Mouse (Mus musculus) forebrain, embryonic 13.5 days (tissue): ENCODE measurements around the gene Lime1. TPM values are rescaled to one million over a fixed set of nuclear protein-coding genes. Genes with fewer than 3 reads are reported as not detected.

Experiments used
- ATAC-seq: fragments of 200-750 bp; cut with Nextera tagmentation; 2 replicates; pipeline ENCODE4 v1.8.0; 2017
- H3K27ac ChIP-seq: fragments of 300-500 bp; sonication (generic); 2 replicates; pipeline ENCODE4 v1.5.1; 2015; ENCODE audit warnings: inconsistent platforms, mild to moderate bottlenecking, moderate library complexity
- H3K27me3 ChIP-seq: fragments of 300-500 bp; sonication (generic); 2 replicates; pipeline ENCODE4 v1.6.1; 2015; ENCODE audit warnings: mild to moderate bottlenecking, inconsistent platforms
- H3K36me3 ChIP-seq: fragments of 300-500 bp; sonication (generic); 2 replicates; pipeline ENCODE4 v1.6.1; 2015; ENCODE audit warnings: mild to moderate bottlenecking, inconsistent platforms; ENCODE audit not compliant: poor library complexity, severe bottlenecking
- H3K4me1 ChIP-seq: fragments of 300-500 bp; sonication (generic); 2 replicates; pipeline ENCODE4 v1.6.1; 2015; ENCODE audit warnings: inconsistent platforms
- H3K4me2 ChIP-seq: fragments of 300-500 bp; sonication (generic); 2 replicates; pipeline ENCODE4 v1.6.1; 2015; ENCODE audit warnings: inconsistent platforms, mild to moderate bottlenecking, moderate library complexity
- H3K4me3 ChIP-seq: fragments of 300-500 bp; sonication (generic); 2 replicates; pipeline ENCODE4 v1.5.1; 2015; ENCODE audit warnings: mild to moderate bottlenecking, inconsistent platforms
- H3K9ac ChIP-seq: fragments of 300-500 bp; sonication (generic); 2 replicates; pipeline ENCODE4 v1.6.1; 2015; ENCODE audit warnings: mild to moderate bottlenecking, inconsistent platforms
- H3K9me3 ChIP-seq: fragments of 300-500 bp; sonication (generic); replicated peaks from 2 replicates; pipeline ENCODE4 v1.6.1; 2016; ENCODE audit warnings: inconsistent platforms
- WGBS: fragments of 180-500 bp; shearing (Covaris S2); methylation state at CpG from one replicate; pipeline ENCODE4 v1.1.7; 2015; 5-methylcytosine and 5-hydroxymethylcytosine counted together
- polyA plus RNA-seq: library from polyadenylated mRNA; unstranded; fragments of >200 nt; fragmentation: Nextera tagmentation; extraction: Ambion mirVana; gene quantifications from 2 replicates; pipeline ENCODE4 v1.2.1, GENCODE M21; 2015

Gene Lime1
- polyA plus RNA-seq, 1 experiment from 2014 or later: 33.1 TPM

GRCm38 (mm10) chr2:181377230-181377629 lies 2.6 kb upstream of the Lime1 start:
- WGBS: 98% methylated on average over 2 of the region's 2 CpGs
- Histone ChIP-seq H3K4me2 (no peak overlapping the region), H3K36me3 (peaks cover 45% of the 10 kb centered on the region), H3K27me3 (no peaks in the 10 kb centered on the region), H3K4me1 (no peaks in the 10 kb centered on the region), H3K27ac (no peak overlapping the region), H3K9me3 (no peaks in the 10 kb centered on the region), H3K9ac (no peak overlapping the region), H3K4me3 (no peak overlapping the region)
- no peak for ATAC-seq

DNA sequence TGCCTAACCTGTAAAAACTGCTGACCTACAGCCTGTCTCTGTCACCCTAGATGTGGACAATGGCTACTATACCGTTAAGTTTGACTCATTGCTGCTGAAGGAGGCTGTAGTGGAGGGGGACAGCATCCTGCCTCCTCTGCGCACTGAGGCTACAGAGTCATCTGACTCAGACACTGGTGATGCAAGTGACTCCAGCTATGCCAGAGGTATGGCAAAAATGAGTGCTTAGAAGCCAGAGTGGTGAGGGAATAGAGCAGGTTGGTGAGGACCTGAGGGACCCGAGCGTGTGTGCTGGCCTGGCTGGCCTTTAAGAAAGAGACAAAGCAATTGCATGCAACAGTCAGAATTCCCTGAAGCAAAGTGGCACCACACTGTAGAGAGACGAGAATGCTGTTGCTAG lies 1.2 kb upstream of the Lime1 start:
- no peaks in the 10 kb centered on the region for H3K9me3 ChIP-seq
- H3K4me2 ChIP-seq: no peak overlapping the region
- H3K4me3 ChIP-seq: no peak overlapping the region
- H3K9ac ChIP-seq: no peak overlapping the region
- ATAC-seq: no peak
- no peak overlapping the region for H3K27ac ChIP-seq
- H3K4me1 ChIP-seq: no peaks in the 10 kb centered on the region
- 97% methylated on average over 5 of the region's 5 CpGs for WGBS
- H3K36me3 ChIP-seq: peaks cover 57% of the 10 kb centered on the region
- H3K27me3 ChIP-seq: no peaks in the 10 kb centered on the region

DNA sequence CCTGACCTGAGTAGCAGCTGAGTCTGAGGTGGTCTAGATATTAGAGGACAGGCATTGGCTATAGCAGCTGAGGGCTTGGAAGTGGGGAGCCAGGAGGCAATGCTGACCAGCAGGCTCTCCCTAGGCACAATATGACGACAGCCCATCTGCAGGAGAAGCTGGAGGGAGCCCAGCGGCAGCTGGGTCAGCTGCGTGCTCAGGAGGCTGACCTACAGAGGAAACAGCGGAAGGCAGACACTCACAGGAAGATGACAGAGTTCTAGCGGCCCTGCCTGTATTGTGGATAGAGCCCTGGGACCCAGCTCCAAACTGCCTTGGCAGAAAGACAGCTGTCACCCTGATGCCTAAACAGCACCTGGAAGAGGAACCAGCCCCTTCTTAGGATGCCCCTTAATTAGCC lies 373 bp downstream of the Lime1 start:
- Histone ChIP-seq H3K4me1 (no peaks in the 10 kb centered on the region), H3K4me3 (no peak overlapping the region), H3K27me3 (no peaks in the 10 kb centered on the region), H3K36me3 (peaks cover 72% of the 10 kb centered on the region), H3K4me2 (no peak overlapping the region), H3K27ac (no peak overlapping the region), H3K9me3 (no peaks in the 10 kb centered on the region), H3K9ac (no peak overlapping the region)
- ATAC-seq: no peak
- 89% methylated on average over 5 of the region's 5 CpGs for WGBS

DNA sequence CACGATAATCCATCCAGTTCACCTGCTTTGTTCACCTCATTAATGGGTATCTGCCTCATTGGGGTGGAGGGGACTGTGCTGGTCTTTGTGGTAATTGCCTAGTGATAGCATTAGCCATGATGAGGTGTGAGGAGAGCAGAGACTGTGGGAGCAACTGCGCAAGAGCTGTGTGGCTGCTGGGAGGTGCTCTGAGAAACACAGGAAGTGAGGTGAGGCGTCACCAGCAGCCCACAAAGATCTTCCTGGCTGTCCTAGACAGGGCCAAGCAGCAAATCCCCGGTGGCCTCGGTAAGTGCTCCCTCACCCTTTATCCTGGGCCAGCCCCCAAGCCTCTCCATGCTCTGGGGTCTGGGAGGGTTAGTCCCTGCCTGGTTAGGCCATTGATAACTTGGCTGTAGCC lies 1.2 kb downstream of the Lime1 start:
- no peak for ATAC-seq
- no peaks in the 10 kb centered on the region for H3K27me3 ChIP-seq
- H3K4me1 ChIP-seq: no peaks in the 10 kb centered on the region
- no peaks in the 10 kb centered on the region for H3K9me3 ChIP-seq
- no peak overlapping the region for H3K9ac ChIP-seq
- no peak overlapping the region for H3K4me2 ChIP-seq
- no peak overlapping the region for H3K27ac ChIP-seq
- peaks cover 78% of the 10 kb centered on the region for H3K36me3 ChIP-seq
- 97% methylated on average over 5 of the region's 5 CpGs for WGBS
- no peak overlapping the region for H3K4me3 ChIP-seq

GRCm38 (mm10) chr2:181381631-181382306 lies 1.9 kb downstream of the Lime1 start:
- H3K9ac ChIP-seq: no peak overlapping the region
- H3K4me1 ChIP-seq: no peaks in the 10 kb centered on the region
- H3K36me3 ChIP-seq: peaks cover 84% of the 10 kb centered on the region
- no peak for ATAC-seq
- no peak overlapping the region for H3K4me2 ChIP-seq
- no peaks in the 10 kb centered on the region for H3K27me3 ChIP-seq
- H3K9me3 ChIP-seq: no peaks in the 10 kb centered on the region
- no peak overlapping the region for H3K27ac ChIP-seq
- no peak overlapping the region for H3K4me3 ChIP-seq
- WGBS: 88% methylated on average over 6 of the region's 6 CpGs

- no peaks in the 10 kb centered on the region for H3K27me3 ChIP-seq
- no peak overlapping the region for H3K27ac ChIP-seq
- H3K9me3 ChIP-seq: no peaks in the 10 kb centered on the region
- ATAC-seq: peak; percentile 41; the same call in 1 of the 2 replicates
- no peak overlapping the region for H3K9ac ChIP-seq
- WGBS: 87% methylated on average over 7 of the region's 7 CpGs
- no peak overlapping the region for H3K4me3 ChIP-seq
- H3K4me2 ChIP-seq: no peak overlapping the region
- no peaks in the 10 kb centered on the region for H3K4me1 ChIP-seq
- peaks cover 76% of the 10 kb centered on the region for H3K36me3 ChIP-seq
These were observed 4.6 kb downstream of the Lime1 start for GRCm38 (mm10) chr2:181384463-181384862.

- peaks cover 72% of the 10 kb centered on the region for H3K36me3 ChIP-seq
- no peak overlapping the region for H3K4me2 ChIP-seq
- no peak overlapping the region for H3K4me3 ChIP-seq
- 84% methylated on average over 4 of the region's 4 CpGs for WGBS
- no peak overlapping the region for H3K27ac ChIP-seq
- ATAC-seq: no peak
- no peaks in the 10 kb centered on the region for H3K27me3 ChIP-seq
- H3K4me1 ChIP-seq: no peaks in the 10 kb centered on the region
- no peaks in the 10 kb centered on the region for H3K9me3 ChIP-seq
- H3K9ac ChIP-seq: no peak overlapping the region
These were observed 5.1 kb downstream of the Lime1 start for GRCm38 (mm10) chr2:181384919-181385391.

DNA sequence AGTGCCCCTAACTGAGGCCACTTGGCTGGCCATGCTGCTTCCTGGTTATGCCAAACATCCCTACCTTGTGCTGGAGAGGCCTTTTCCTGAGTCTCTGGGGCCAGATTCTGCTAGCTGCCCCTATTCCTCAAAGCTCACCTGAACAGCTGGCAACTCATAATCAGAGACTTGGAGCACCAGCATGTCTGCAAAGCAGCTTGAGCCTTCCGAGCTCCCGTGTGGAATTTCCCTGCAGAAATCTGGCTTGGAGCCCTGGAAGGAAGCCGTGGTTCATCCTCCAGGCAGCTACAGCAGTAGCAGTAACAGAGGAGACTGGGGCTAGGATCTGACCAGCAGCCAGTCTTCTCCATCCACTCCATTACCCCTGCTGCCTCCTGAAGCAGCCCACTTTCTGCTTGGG lies 6.0 kb downstream of the Lime1 start:
- Histone ChIP-seq H3K9ac (no peak overlapping the region), H3K36me3 (peaks cover 72% of the 10 kb centered on the region), H3K27ac (no peak overlapping the region; the same call in 1 of the 2 replicates), H3K4me1 (no peaks in the 10 kb centered on the region), H3K4me2 (no peak overlapping the region), H3K9me3 (no peaks in the 10 kb centered on the region), H3K27me3 (no peaks in the 10 kb centered on the region), H3K4me3 (no peak overlapping the region)
- 94% methylated on average over 3 of the region's 3 CpGs for WGBS
- ATAC-seq: no peak

DNA sequence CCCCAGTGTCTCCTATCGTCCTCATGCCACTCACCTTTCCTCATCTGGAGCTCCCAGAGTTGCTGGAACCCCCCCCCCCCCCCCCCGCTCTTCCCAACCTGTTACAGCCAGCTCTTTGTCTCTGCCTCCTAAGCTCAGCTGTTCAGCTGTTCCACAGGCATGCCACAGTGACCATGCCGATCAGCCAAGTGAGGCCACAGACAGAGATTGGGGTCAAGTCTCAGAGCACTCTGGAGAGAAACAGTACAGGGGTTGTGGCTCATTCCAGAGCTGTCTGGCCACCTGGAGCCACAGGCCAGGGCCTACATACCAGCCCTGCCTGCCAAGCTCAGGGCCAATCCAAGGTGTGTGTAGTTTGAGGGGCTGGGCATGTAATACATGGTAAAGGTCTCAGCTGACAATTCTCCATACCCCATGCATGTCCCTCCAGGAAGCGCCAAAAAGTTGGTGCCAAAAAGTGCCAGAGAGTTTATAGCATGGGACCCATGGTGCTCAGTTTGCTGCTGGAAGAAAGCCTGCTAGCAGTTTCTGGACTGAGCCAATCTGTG lies 6.9 kb downstream of the Lime1 start:
- Histone ChIP-seq H3K4me2 (no peak overlapping the region), H3K27ac (no peak overlapping the region), H3K9me3 (no peaks in the 10 kb centered on the region), H3K9ac (no peak overlapping the region), H3K4me1 (no peaks in the 10 kb centered on the region), H3K27me3 (no peaks in the 10 kb centered on the region), H3K36me3 (peaks cover 72% of the 10 kb centered on the region), H3K4me3 (no peak overlapping the region)
- no peak for ATAC-seq
- 87% methylated on average over 2 of the region's 4 CpGs for WGBS

GRCm38 (mm10) chr2:181390136-181390870 lies 10.4 kb downstream of the Lime1 start:
- Histone ChIP-seq H3K9ac (no peak overlapping the region), H3K9me3 (no peaks in the 10 kb centered on the region), H3K27me3 (no peaks in the 10 kb centered on the region), H3K4me2 (no peak overlapping the region), H3K4me3 (no peak overlapping the region), H3K27ac (no peak overlapping the region), H3K4me1 (no peaks in the 10 kb centered on the region), H3K36me3 (peaks cover 42% of the 10 kb centered on the region)
- ATAC-seq: no peak
- WGBS: 83% methylated on average over 4 of the region's 4 CpGs

DNA sequence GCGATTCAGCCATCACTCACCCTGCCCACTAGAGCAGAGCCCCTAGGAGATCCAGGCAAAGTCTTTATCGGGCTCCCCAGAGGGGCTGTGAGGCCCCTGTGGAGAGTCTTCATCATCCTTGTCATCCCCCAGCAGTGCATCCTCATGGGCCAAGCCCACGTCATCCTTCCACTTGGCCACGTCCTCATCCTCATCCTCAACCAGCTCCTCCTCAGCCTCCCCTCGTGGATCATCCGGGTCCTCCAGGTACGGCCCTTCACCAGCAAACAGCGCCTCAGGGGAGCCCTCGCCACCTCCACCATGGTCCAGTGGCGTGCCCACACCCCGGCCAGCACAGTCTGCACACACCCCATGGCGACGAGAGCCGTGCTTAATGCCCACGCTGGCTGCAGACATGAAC lies 11.1 kb downstream of the Lime1 start:
- H3K4me3 ChIP-seq: no peak overlapping the region
- 0 out of 2 replicates have a peak, but pooled peaks have one; percentile 33 for ATAC-seq
- no peak overlapping the region for H3K4me2 ChIP-seq
- H3K27ac ChIP-seq: no peak overlapping the region
- no peaks in the 10 kb centered on the region for H3K9me3 ChIP-seq
- no peaks in the 10 kb centered on the region for H3K4me1 ChIP-seq
- no peaks in the 10 kb centered on the region for H3K27me3 ChIP-seq
- H3K9ac ChIP-seq: no peak overlapping the region
- 87% methylated on average over 15 of the region's 15 CpGs for WGBS
- peaks cover 38% of the 10 kb centered on the region for H3K36me3 ChIP-seq

DNA sequence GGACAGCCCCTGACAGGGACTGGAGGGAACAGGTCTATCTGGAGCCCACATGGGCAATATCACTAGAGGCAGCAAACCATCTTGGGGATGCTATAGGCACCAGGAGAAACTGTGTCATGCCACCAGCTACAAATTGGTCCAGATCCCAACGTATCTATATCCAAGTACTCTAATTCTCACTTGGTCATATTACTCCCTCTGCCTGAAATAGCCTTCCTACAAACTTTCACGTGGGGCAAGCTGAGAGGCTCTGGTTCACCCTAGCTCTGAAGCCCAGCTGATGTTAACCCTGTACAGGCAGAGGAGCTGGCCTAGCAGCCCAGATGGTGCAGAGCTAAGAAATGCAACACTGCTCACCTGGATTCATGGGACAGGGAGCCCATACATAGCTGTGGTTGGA lies 11.7 kb downstream of the Lime1 start:
- no peaks in the 10 kb centered on the region for H3K4me1 ChIP-seq
- H3K27ac ChIP-seq: no peak overlapping the region
- no peak overlapping the region for H3K9ac ChIP-seq
- H3K36me3 ChIP-seq: peaks cover 33% of the 10 kb centered on the region
- H3K4me2 ChIP-seq: no peak overlapping the region
- WGBS: 77% methylated on average over 2 of the region's 2 CpGs
- no peaks in the 10 kb centered on the region for H3K9me3 ChIP-seq
- no peak for ATAC-seq
- no peak overlapping the region for H3K4me3 ChIP-seq
- H3K27me3 ChIP-seq: no peaks in the 10 kb centered on the region
